Mouse (Mus musculus): ENCODE data around the gene Mis18a. TPM values are rescaled to one million over a fixed set of nuclear protein-coding genes. Genes with fewer than 3 reads are reported as not detected.

Mis18a gene
- polyA plus RNA-seq, 1 experiment from 2014 or later, result 56.5 TPM

DNA sequence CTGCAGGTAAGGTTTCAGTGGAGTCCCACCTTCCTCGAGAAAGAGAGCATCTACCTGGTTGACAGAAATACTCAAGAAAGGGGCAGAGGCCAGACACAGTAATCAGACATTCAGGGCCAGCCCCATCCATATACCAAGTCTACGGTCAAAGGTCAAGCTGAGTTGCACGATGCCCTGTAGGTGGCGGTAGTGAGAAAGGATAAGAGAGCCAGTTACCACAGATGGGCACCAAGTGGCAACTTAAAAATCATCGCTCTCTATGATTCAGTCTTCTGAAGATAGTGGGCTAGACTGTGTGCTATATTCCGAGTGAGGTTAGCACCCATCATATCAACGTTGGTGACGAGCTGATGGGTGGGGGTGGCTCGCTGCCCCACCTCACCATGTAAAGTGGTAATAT lies 32.5 kb downstream of the Mis18a start:
- DNase-seq (ENCODE audit: low spot score) (peak; percentile 46), ATAC-seq (peak; percentile 20; the same call in 1 of the 2 replicates)
- no peaks in the 10 kb centered on the region for H3K27me3 ChIP-seq (replicated peaks; ENCODE audit: control insufficient read depth, insufficient read depth, low read length)
- no peak overlapping the region for H3K9ac ChIP-seq (ENCODE audit: low read length)
- WGBS, result 68% methylated on average over 9 of the region's 9 CpGs
- H3K4me2 ChIP-seq (ENCODE audit: low read length), result no peak overlapping the region
- no peaks in the 10 kb centered on the region for H3K36me3 ChIP-seq (ENCODE audit: control insufficient read depth, insufficient read depth, low read length)
- H3K4me1 ChIP-seq (ENCODE audit: control insufficient read depth, insufficient read depth, low read length), result no peaks in the 10 kb centered on the region; the same call in 1 of the 2 replicates
- H3K9me3 ChIP-seq (replicated peaks; ENCODE audit: control insufficient read depth, low read length), result no peaks in the 10 kb centered on the region
- H3K4me3 ChIP-seq (ENCODE audit: low read depth, low read length), result no peak overlapping the region
- no peak overlapping the region for H3K27ac ChIP-seq (ENCODE audit: low read depth, low read length)

DNA sequence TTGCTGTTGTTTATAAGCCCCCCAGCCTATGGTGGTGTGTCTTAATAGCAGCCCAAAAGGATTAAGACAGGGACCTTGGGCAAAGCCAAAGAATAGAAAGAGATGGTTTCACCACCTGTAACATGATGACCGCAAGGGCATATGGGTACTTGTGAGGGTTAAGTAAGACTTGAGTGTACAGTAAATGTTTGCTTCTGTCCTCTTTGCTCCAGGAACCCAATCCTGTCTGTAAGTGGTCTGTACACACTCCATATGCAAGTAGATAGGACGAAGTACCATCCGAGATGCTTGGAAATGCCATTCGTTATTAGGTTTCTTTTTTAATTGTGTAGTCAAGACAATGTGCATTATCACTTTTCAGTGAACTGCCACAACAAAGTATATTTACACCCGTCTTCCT lies 33.6 kb downstream of the Mis18a start:
- H3K9ac ChIP-seq (ENCODE audit: low read length), result no peak overlapping the region
- H3K4me1 ChIP-seq (ENCODE audit: control insufficient read depth, insufficient read depth, low read length), result no peaks in the 10 kb centered on the region; the same call in 1 of the 2 replicates
- WGBS, result 91% methylated on average over 5 of the region's 5 CpGs
- H3K27ac ChIP-seq (ENCODE audit: low read depth, low read length), result no peak overlapping the region
- H3K27me3 ChIP-seq (replicated peaks; ENCODE audit: control insufficient read depth, insufficient read depth, low read length), result no peaks in the 10 kb centered on the region
- no peak overlapping the region for H3K4me2 ChIP-seq (ENCODE audit: low read length)
- H3K36me3 ChIP-seq (ENCODE audit: control insufficient read depth, insufficient read depth, low read length), result no peaks in the 10 kb centered on the region
- H3K4me3 ChIP-seq (ENCODE audit: low read depth, low read length), result no peak overlapping the region
- ATAC-seq, result no peak
- DNase-seq (ENCODE audit: low spot score), result no peak
- H3K9me3 ChIP-seq (replicated peaks; ENCODE audit: control insufficient read depth, low read length), result no peaks in the 10 kb centered on the region

DNA sequence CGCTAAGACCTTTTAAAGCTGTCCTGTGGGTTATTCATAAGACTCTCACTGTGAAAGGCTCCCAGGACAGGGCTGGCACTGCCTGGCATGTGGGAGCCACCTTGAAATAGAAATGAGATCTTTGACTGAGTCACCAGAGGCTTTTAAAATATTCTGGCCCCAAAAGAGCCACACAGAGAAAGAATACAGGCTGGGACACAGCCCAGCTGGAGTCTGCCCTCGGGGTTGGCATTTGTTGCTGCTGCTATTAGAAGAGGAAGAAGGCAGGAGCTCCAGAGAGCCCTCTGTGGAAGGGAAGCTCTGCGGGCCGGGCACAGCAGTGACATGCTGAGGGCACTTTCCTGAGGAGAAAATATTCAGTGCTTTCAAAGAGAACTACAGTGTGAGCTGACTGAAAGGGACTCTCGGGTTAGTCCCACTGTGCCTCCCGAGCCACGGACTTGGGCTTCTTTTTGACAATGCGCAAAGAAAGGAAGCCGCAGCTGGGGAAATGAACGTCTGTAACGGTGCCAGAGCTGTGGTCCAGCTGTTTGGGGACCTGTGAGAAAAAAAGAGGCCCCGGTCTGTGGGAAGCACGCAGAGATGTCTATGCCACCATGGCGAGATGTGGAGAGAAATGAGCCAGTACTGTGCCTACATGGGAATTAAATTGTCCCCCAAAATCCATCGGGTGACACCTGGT lies 34.4 kb downstream of the Mis18a start:
- H3K36me3 ChIP-seq (ENCODE audit: control insufficient read depth, insufficient read depth, low read length), result no peaks in the 10 kb centered on the region
- no peak for DNase-seq (ENCODE audit: low spot score)
- WGBS, result 66% methylated on average over 15 of the region's 15 CpGs
- H3K9ac ChIP-seq (ENCODE audit: low read length), result no peak overlapping the region
- no peaks in the 10 kb centered on the region for H3K27me3 ChIP-seq (replicated peaks; ENCODE audit: control insufficient read depth, insufficient read depth, low read length)
- H3K27ac ChIP-seq (ENCODE audit: low read depth, low read length), result no peak overlapping the region
- peak; percentile 23; the same call in 1 of the 2 replicates for ATAC-seq
- no peaks in the 10 kb centered on the region for H3K9me3 ChIP-seq (replicated peaks; ENCODE audit: control insufficient read depth, low read length)
- H3K4me3 ChIP-seq (ENCODE audit: low read depth, low read length), result no peak overlapping the region
- H3K4me1 ChIP-seq (ENCODE audit: control insufficient read depth, insufficient read depth, low read length), result no peaks in the 10 kb centered on the region; the same call in 1 of the 2 replicates
- H3K4me2 ChIP-seq (ENCODE audit: low read length), result no peak overlapping the region

DNA sequence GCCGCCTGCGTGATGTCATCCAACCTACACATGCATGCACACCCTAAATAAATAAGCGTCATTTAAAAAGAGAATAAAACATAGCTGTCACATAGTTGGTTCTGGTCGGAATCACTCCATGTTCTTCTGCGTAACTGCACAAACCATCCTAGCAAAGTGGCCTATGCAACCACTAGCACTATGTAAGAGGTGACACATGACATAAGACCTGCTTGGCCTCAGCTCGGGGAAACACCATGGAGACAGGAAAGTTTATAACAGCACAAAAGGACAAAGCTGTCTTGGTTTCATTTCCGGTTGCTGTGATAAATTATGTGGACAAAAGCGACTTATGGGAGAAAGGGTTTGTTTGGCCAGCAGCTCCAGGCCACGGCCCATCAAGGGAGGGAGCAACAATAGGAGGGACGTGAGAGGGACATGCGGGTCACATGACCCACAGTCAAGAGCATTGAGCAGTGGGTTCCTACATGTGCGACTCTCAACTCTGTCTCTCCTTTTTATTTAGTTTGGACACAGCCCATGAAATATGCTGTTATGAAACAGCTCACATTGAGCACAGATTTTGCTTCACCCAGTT lies 39.4 kb downstream of the Mis18a start:
- Histone ChIP-seq H3K36me3 (ENCODE audit: control insufficient read depth, insufficient read depth, low read length) (no peaks in the 10 kb centered on the region), H3K27ac (ENCODE audit: low read depth, low read length) (no peak overlapping the region), H3K9me3 (replicated peaks; ENCODE audit: control insufficient read depth, low read length) (no peaks in the 10 kb centered on the region), H3K27me3 (replicated peaks; ENCODE audit: control insufficient read depth, insufficient read depth, low read length) (no peaks in the 10 kb centered on the region), H3K9ac (ENCODE audit: low read length) (no peak overlapping the region), H3K4me1 (ENCODE audit: control insufficient read depth, insufficient read depth, low read length) (peaks cover 2% of the 10 kb centered on the region; the same call in 1 of the 2 replicates), H3K4me2 (ENCODE audit: low read length) (no peak overlapping the region), H3K4me3 (ENCODE audit: low read depth, low read length) (no peak overlapping the region)
- WGBS, result 86% methylated on average over 12 of the region's 12 CpGs
- DNase-seq (ENCODE audit: low spot score) (no peak), ATAC-seq (no peak)

DNA sequence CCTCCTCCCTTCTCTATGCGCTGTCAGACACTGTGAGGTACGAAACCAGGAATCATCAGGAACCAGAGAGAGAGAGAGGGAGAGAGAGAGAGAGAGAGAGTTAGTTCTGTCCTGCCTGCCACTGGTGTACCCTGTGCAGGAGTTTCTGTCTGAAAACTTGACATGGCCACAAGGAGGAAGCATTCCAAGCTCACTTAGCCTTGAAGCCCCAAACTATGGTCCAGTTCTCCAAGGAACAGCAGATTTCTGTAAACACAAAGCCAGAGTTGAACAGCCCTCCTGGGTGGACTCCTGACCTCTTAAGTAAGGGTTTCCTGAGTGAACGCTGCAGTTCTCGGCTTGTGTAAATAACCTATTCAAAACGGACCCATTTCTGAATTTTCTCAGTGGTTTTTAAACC lies 40.2 kb downstream of the Mis18a start:
- WGBS, result 55% methylated on average over 5 of the region's 5 CpGs
- no peaks in the 10 kb centered on the region for H3K36me3 ChIP-seq (ENCODE audit: control insufficient read depth, insufficient read depth, low read length)
- no peak for ATAC-seq

DNA sequence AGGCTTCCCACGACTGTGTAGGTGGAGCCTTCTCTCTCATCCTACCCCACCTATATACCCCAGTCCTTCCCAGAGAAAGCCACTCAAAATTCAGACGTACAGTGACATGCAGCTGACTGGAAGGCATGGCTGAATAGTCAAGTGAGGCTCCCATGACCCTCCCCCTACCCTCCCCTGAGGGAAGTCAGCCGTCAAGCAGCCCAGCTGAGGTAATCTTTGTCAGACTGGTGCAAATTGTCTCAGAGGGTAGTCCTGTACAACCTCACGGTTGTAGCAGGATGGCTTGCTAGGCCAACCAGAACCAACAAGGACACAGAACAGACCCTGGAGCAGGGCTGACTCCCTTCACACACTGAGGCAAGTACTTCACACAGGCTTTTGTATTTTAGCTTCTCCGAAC lies 43.1 kb downstream of the Mis18a start:
- H3K4me1 ChIP-seq (ENCODE audit: control insufficient read depth, insufficient read depth, low read length), result 0 out of 2 replicates have a peak, but pooled peaks cover 2% of the 10 kb centered on the region
- H3K36me3 ChIP-seq (ENCODE audit: control insufficient read depth, insufficient read depth, low read length), result no peaks in the 10 kb centered on the region
- no peak overlapping the region for H3K4me3 ChIP-seq (ENCODE audit: low read depth, low read length)
- no peaks in the 10 kb centered on the region for H3K27me3 ChIP-seq (replicated peaks; ENCODE audit: control insufficient read depth, insufficient read depth, low read length)
- H3K27ac ChIP-seq (ENCODE audit: low read depth, low read length), result no peak overlapping the region
- DNase-seq (ENCODE audit: low spot score) (no peak), ATAC-seq (no peak)
- no peak overlapping the region for H3K4me2 ChIP-seq (ENCODE audit: low read length)
- H3K9me3 ChIP-seq (replicated peaks; ENCODE audit: control insufficient read depth, low read length), result no peaks in the 10 kb centered on the region
- 75% methylated on average over 5 of the region's 5 CpGs for WGBS
- H3K9ac ChIP-seq (ENCODE audit: low read length), result no peak overlapping the region

More for the DNA sequence above, 40.2 kb downstream of the Mis18a start:
- Histone ChIP-seq H3K9me3 (replicated peaks; ENCODE audit: control insufficient read depth, low read length) (no peaks in the 10 kb centered on the region), H3K4me3 (ENCODE audit: low read depth, low read length) (no peak overlapping the region), H3K27ac (ENCODE audit: low read depth, low read length) (no peak overlapping the region), H3K4me2 (ENCODE audit: low read length) (no peak overlapping the region), H3K27me3 (replicated peaks; ENCODE audit: control insufficient read depth, insufficient read depth, low read length) (no peaks in the 10 kb centered on the region), H3K4me1 (ENCODE audit: control insufficient read depth, insufficient read depth, low read length) (0 out of 2 replicates have a peak, but pooled peaks cover 2% of the 10 kb centered on the region), H3K9ac (ENCODE audit: low read length) (no peak overlapping the region)
- DNase-seq (ENCODE audit: low spot score), result no peak

DNA sequence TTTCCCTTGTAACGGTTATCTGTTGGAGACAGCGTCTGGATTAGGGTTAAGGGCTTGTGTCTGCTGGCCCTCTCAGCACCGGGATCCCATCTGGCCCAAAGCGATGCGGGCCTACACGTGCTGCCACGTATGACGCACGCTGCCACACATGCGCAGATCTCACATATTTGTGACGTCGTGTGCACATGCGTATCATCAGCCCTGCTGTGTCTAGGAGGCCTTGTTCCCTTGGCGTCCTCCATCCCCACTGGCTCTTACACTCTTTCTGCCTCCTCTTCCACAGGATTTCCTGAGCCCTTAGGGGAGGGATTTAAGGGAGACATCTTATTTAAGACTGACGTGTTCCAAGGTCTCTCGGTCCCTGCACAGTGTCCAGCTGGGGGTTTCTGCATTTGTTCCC lies 47.2 kb downstream of the Mis18a start:
- Histone ChIP-seq H3K4me2 (ENCODE audit: low read length) (no peak overlapping the region), H3K27ac (ENCODE audit: low read depth, low read length) (no peak overlapping the region), H3K4me3 (ENCODE audit: low read depth, low read length) (no peak overlapping the region), H3K36me3 (ENCODE audit: control insufficient read depth, insufficient read depth, low read length) (no peaks in the 10 kb centered on the region), H3K27me3 (replicated peaks; ENCODE audit: control insufficient read depth, insufficient read depth, low read length) (no peaks in the 10 kb centered on the region), H3K9me3 (replicated peaks; ENCODE audit: control insufficient read depth, low read length) (no peaks in the 10 kb centered on the region), H3K4me1 (ENCODE audit: control insufficient read depth, insufficient read depth, low read length) (no peaks in the 10 kb centered on the region), H3K9ac (ENCODE audit: low read length) (no peak overlapping the region)
- DNase-seq (ENCODE audit: low spot score) (no peak), ATAC-seq (no peak)
- WGBS, result 92% methylated on average over 16 of the region's 16 CpGs

DNA sequence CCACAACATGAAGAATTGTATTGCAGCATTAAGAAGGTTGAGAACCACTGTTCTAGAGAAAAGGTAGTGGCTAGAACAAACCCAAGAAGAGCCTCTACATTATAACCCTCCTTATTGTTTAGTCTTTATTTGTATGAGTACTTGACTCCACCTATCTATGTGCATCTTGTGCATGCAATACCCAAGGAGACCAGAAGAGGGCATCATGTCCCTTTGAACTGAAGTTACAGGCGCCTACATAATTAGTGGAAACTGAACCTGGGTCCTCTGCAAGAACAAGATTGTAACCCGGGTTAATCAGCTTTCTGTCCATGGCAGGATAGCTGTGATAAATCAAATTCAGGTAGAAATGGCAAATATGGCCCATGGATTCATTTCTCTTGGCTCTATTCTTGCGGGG lies 48.4 kb downstream of the Mis18a start:
- Histone ChIP-seq H3K27ac (ENCODE audit: low read depth, low read length) (no peak overlapping the region), H3K4me3 (ENCODE audit: low read depth, low read length) (no peak overlapping the region), H3K4me1 (ENCODE audit: control insufficient read depth, insufficient read depth, low read length) (no peaks in the 10 kb centered on the region), H3K9ac (ENCODE audit: low read length) (no peak overlapping the region), H3K36me3 (ENCODE audit: control insufficient read depth, insufficient read depth, low read length) (no peaks in the 10 kb centered on the region), H3K9me3 (replicated peaks; ENCODE audit: control insufficient read depth, low read length) (no peaks in the 10 kb centered on the region), H3K27me3 (replicated peaks; ENCODE audit: control insufficient read depth, insufficient read depth, low read length) (no peaks in the 10 kb centered on the region), H3K4me2 (ENCODE audit: low read length) (no peak overlapping the region)
- ATAC-seq (no peak), DNase-seq (ENCODE audit: low spot score) (no peak)
- WGBS, result 92% methylated on average over 3 of the region's 3 CpGs

DNA sequence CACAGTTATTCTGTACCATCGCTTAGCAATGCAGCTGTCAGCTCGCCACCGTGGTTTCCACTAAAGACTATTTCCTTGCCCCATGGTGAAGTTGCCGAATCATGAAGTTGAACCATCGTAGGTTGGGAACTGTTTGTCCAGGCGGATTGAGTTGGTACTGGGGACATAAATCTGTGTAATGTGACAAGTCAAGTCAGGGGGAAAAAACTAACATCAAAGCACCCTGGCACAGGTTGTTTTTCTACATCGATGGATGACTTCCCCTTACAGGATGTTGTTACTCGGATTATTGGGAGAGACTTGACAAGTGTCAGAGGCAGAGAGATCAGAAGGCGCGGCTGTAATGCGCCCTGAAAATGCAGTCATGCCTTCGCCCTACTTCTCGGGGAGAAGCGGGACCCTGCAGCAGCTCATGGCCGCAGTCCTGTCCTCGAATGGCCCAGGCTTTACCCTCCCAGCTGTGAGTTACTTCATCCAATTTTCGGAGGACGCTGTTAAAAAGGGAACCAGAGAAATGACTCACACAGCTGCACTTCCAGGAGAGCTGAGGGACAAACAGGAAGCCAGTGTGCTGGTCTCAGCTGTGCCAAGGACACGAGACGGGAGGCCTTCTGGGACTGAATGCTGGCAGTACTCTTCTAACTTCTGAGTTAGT lies 50.2 kb downstream of the Mis18a start:
- no peaks in the 10 kb centered on the region for H3K4me1 ChIP-seq (ENCODE audit: control insufficient read depth, insufficient read depth, low read length)
- ATAC-seq (no peak), DNase-seq (ENCODE audit: low spot score) (no peak)
- no peaks in the 10 kb centered on the region for H3K27me3 ChIP-seq (replicated peaks; ENCODE audit: control insufficient read depth, insufficient read depth, low read length)
- no peak overlapping the region for H3K4me2 ChIP-seq (ENCODE audit: low read length)
- 91% methylated on average over 20 of the region's 20 CpGs for WGBS
- H3K27ac ChIP-seq (ENCODE audit: low read depth, low read length), result no peak overlapping the region
- no peak overlapping the region for H3K9ac ChIP-seq (ENCODE audit: low read length)
- no peaks in the 10 kb centered on the region for H3K36me3 ChIP-seq (ENCODE audit: control insufficient read depth, insufficient read depth, low read length)
- H3K9me3 ChIP-seq (replicated peaks; ENCODE audit: control insufficient read depth, low read length), result no peaks in the 10 kb centered on the region
- no peak overlapping the region for H3K4me3 ChIP-seq (ENCODE audit: low read depth, low read length)
